ENCODE assay signal across 19 mouse cellular contexts in genomic region chr13:52606656-52607275, GRCm38 (mm10). TPM values are rescaled to one million over a fixed set of nuclear protein-coding genes. Genes with fewer than 3 reads are reported as not detected.
DNase-seq lines count a peak whose midpoint lies in the region; ATAC-seq and TF ChIP-seq lines count a peak whose summit lies in the region.
"Had no signal": no experiment of that assay in that cellular context is flagged by ENCODE, and none has a peak within 500 bp of the region (broad histone marks: within the 10 kb centered on the region; RNA-seq: fewer than 3 reads in every experiment).

No protein-coding gene starts in this region.

- H3K36me3 ChIP-seq in lung, embryonic 14.5 days (ENCODE audit: insufficient read depth) = no peaks in the 10 kb centered on the region
- H3K36me3 ChIP-seq: embryonic facial prominence, embryonic 12.5 days; forebrain, embryonic 15.5 days; hindbrain, embryonic 12.5 days had no signal

- H3K9me3 ChIP-seq in lung, embryonic 14.5 days (ENCODE audit: low read depth, low read length) = no peaks in the 10 kb centered on the region
- H3K9me3 ChIP-seq: embryonic facial prominence, embryonic 12.5 days; forebrain, embryonic 15.5 days; heart, embryonic 13.5 days; hindbrain, embryonic 12.5 days had no signal

- H3K27ac ChIP-seq in lung, embryonic 14.5 days (ENCODE audit: low read depth) = no peak overlapping the region
- H3K27ac ChIP-seq: embryonic facial prominence, embryonic 12.5 days; forebrain, embryonic 15.5 days; heart, embryonic 13.5 days; hindbrain, embryonic 12.5 days had no signal

- TF ChIP-seq CTCF in lung, embryonic 14.5 days (IDR thresholded peaks at IDR 0.05; ENCODE audit: low read depth) = no peak

- DNase-seq in adrenal gland, adult 2 months = peak; percentile 25
- DNase-seq in adrenal gland, postnatal 14 days = no peak
- DNase-seq in lung, embryonic 14.5 days = peak; percentile 7
- no peak for DNase-seq in lung, postnatal 25 days (ENCODE audit: low spot score)
- peak; percentile 63 to 64 for DNase-seq in spleen, postnatal 36 days (ENCODE audit: low spot score in 2 of 2)
- no peak for DNase-seq in spleen, postnatal 4 days (ENCODE audit: low spot score in 2 of 2)
- DNase-seq in urinary bladder, postnatal 4 days (ENCODE audit: low spot score in 2 of 2) = no peak
- DNase-seq: adrenal gland, adult 8-10 months; cerebellum, adult 11 months; cerebellum, adult 8-10 months; cerebellum, postnatal 14 days had no signal

- no peak overlapping the region for H3K9ac ChIP-seq in lung, embryonic 14.5 days
- H3K9ac ChIP-seq: embryonic facial prominence, embryonic 12.5 days; forebrain, embryonic 15.5 days; heart, embryonic 13.5 days; hindbrain, embryonic 12.5 days had no signal

- WGBS in lung, embryonic 14.5 days = 55% methylated on average over 3 of the region's 3 CpGs

- H3K4me3 ChIP-seq in lung, embryonic 14.5 days (ENCODE audit: low read depth, low read length) = no peak overlapping the region
- H3K4me3 ChIP-seq: embryonic facial prominence, embryonic 12.5 days; forebrain, embryonic 15.5 days; heart, embryonic 13.5 days; hindbrain, embryonic 12.5 days had no signal

- H3K27me3 ChIP-seq in lung, embryonic 14.5 days (ENCODE audit: insufficient read depth, low read length) = no peaks in the 10 kb centered on the region
- H3K27me3 ChIP-seq: embryonic facial prominence, embryonic 12.5 days; forebrain, embryonic 15.5 days; heart, embryonic 13.5 days; hindbrain, embryonic 12.5 days had no signal

- H3K4me1 ChIP-seq in lung, embryonic 14.5 days (ENCODE audit: insufficient read depth) = no peaks in the 10 kb centered on the region
- H3K4me1 ChIP-seq: embryonic facial prominence, embryonic 12.5 days; hindbrain, embryonic 12.5 days had no signal

- H3K4me2 ChIP-seq in lung, embryonic 14.5 days = no peak overlapping the region
- H3K4me2 ChIP-seq: embryonic facial prominence, embryonic 12.5 days; forebrain, embryonic 15.5 days; heart, embryonic 13.5 days; hindbrain, embryonic 12.5 days had no signal

- no peak for ATAC-seq in lung, embryonic 14.5 days (ENCODE audit: insufficient read depth)
- ATAC-seq: activated CD4-positive, CD25-positive, alpha-beta regulatory T cell, adult 4 months; forebrain, embryonic 15.5 days; hindbrain, embryonic 16.5 days; inflammation-experienced regulatory T-cells, adult 6 months; Patski had no signal

RNA-seq across cellular contexts. Expression of gene Syk, which starts 23.8 kb away (rescaled TPM):
- 1 to 10 TPM; 5.1 to 5.8 TPM for total RNA-seq in adrenal gland, adult 2 months (2021)
- 1.6 and 1.8 TPM in 2 replicates for polyA plus RNA-seq in adrenal gland, adult 2 months (2012; rRNA removed)
- 5.7 and 17.9 TPM in 2 replicates for total RNA-seq in adrenal gland, postnatal 14 days (2021)
- 6.0 and 6.6 TPM in 2 replicates for polyA plus RNA-seq in lung, embryonic 14.5 days (2014; fragmentation: Nextera tagmentation; extraction: Ambion mirVana)
- polyA plus RNA-seq: Patski had no signal

Comparison
In these comparisons a context has a peak if more than half of its experiments do, and no peak if none do; other contexts are left out.
1. DNase-seq: peak in adrenal gland, adult 2 months (single experiment), lung, embryonic 14.5 days (single experiment) and spleen, postnatal 36 days (2 of 2); none in adrenal gland, postnatal 14 days (single experiment), lung, postnatal 25 days (single experiment), spleen, postnatal 4 days (0 of 2) and urinary bladder, postnatal 4 days (0 of 2).